Comparison of ENCODE assay signal across 7 mouse cellular contexts in genomic region chr9:105053812-105054211, GRCm38 (mm10). TPM values are rescaled to one million over a fixed set of nuclear protein-coding genes. Genes with fewer than 3 reads are reported as not detected.
DNase-seq lines count a peak whose midpoint lies in the region; ATAC-seq and TF ChIP-seq lines count a peak whose summit lies in the region.

No protein-coding gene starts in this region.

- H3K9me3 ChIP-seq in forebrain, embryonic 16.5 days (ENCODE audit: control insufficient read depth, low read length), result no peaks in the 10 kb centered on the region
- H3K9me3 ChIP-seq in liver, embryonic 16.5 days (replicated peaks; ENCODE audit: control insufficient read depth, low read length), result no peaks in the 10 kb centered on the region

- TF ChIP-seq POLR2A in testis, adult 2 months (IDR thresholded peaks at IDR 0.05; ENCODE audit: control insufficient read depth, low read depth, low read length), result no peak

- H3K27me3 ChIP-seq in testis, adult 2 months (ENCODE audit: control insufficient read depth, insufficient read depth, low read length), result no peaks in the 10 kb centered on the region
- no peaks in the 10 kb centered on the region for H3K27me3 ChIP-seq in forebrain, embryonic 16.5 days (replicated peaks; ENCODE audit: control insufficient read depth, insufficient read depth, low read length)
- no peaks in the 10 kb centered on the region for H3K27me3 ChIP-seq in liver, embryonic 16.5 days (ENCODE audit: control insufficient read depth, insufficient read depth, low read depth, low read length)

- no peak for DNase-seq in testis, postnatal 10 days (ENCODE audit: low spot score)
- no peak for DNase-seq in spleen, adult 12 weeks (ENCODE audit: low spot score)
- no peak for DNase-seq in gastrocnemius, postnatal 4 days (ENCODE audit: low spot score in 2 of 2)
- DNase-seq in yolk sac, embryonic 10.5 days (ENCODE audit: low spot score), result no peak

- H3K4me3 ChIP-seq in testis, adult 2 months (ENCODE audit: control insufficient read depth, low read depth, low read length), result peak overlapping the region; percentile 99; the same call in 1 of the 2 replicates
- peak overlapping the region; percentile 100 for H3K4me3 ChIP-seq in forebrain, embryonic 16.5 days (replicated peaks; ENCODE audit: low read length)
- H3K4me3 ChIP-seq in liver, embryonic 16.5 days (ENCODE audit: low read depth, low read length), result peak overlapping the region; percentile 93

- WGBS in forebrain, embryonic 16.5 days, result 50% methylated on average over 4 of the region's 4 CpGs
- WGBS in liver, embryonic 16.5 days (ENCODE audit: insufficient replicate concordance), result 14% methylated on average over 4 of the region's 4 CpGs

- H3K36me3 ChIP-seq in testis, adult 2 months (ENCODE audit: control insufficient read depth, insufficient read depth, low read length), result no peaks in the 10 kb centered on the region; the same call in 1 of the 2 replicates
- H3K36me3 ChIP-seq in forebrain, embryonic 16.5 days (ENCODE audit: control insufficient read depth, insufficient read depth), result peaks cover 29% of the 10 kb centered on the region
- H3K36me3 ChIP-seq in liver, embryonic 16.5 days (ENCODE audit: control insufficient read depth, insufficient read depth), result peaks cover 20% of the 10 kb centered on the region

- no peak for ATAC-seq in forebrain, embryonic 16.5 days
- ATAC-seq in liver, embryonic 16.5 days (ENCODE audit: low read depth), result no peak

- no peak for TF ChIP-seq CTCF in testis, adult 2 months (IDR thresholded peaks at IDR 0.05; ENCODE audit: control insufficient read depth, insufficient read depth, insufficient replicate concordance, low read depth, low read length)

- peak overlapping the region; percentile 88; the same call in 1 of the 2 replicates for H3K27ac ChIP-seq in testis, adult 2 months (ENCODE audit: control insufficient read depth, insufficient read depth, low read depth, low read length)
- H3K27ac ChIP-seq in forebrain, embryonic 16.5 days (ENCODE audit: low read length), result no peak overlapping the region
- H3K27ac ChIP-seq in liver, embryonic 16.5 days (ENCODE audit: low read length), result no peak overlapping the region

- peak overlapping the region; percentile 88 for H3K4me2 ChIP-seq in forebrain, embryonic 16.5 days (ENCODE audit: low read length)
- H3K4me2 ChIP-seq in liver, embryonic 16.5 days (ENCODE audit: low read depth, low read length), result peak overlapping the region; percentile 56

- peak overlapping the region; percentile 99 for H3K9ac ChIP-seq in forebrain, embryonic 16.5 days (replicated peaks; ENCODE audit: low read depth, low read length)
- peak overlapping the region; percentile 90 for H3K9ac ChIP-seq in liver, embryonic 16.5 days (ENCODE audit: low read depth, low read length)

- H3K4me1 ChIP-seq in testis, adult 2 months (ENCODE audit: control insufficient read depth, insufficient read depth, low read length), result no peaks in the 10 kb centered on the region
- peaks cover 10% of the 10 kb centered on the region for H3K4me1 ChIP-seq in forebrain, embryonic 16.5 days (replicated peaks; ENCODE audit: control insufficient read depth, insufficient read depth, low read length)
- no peaks in the 10 kb centered on the region for H3K4me1 ChIP-seq in liver, embryonic 16.5 days (ENCODE audit: control insufficient read depth, low read depth, low read length)

RNA-seq across cellular contexts. Expression of gene Mrpl3, which starts 0.8 kb away (rescaled TPM):
- 32.0 and 34.0 TPM in 2 replicates for polyA plus RNA-seq in testis, adult 2 months (2012; rRNA removed)
- polyA plus RNA-seq in forebrain, embryonic 16.5 days (2015; fragmentation: Nextera tagmentation; extraction: Ambion mirVana), result 92.1 and 102 TPM in 2 replicates
- 42.8 and 45.8 TPM in 2 replicates for polyA plus RNA-seq in liver, embryonic 16.5 days (2015; fragmentation: Nextera tagmentation; extraction: Ambion mirVana)
- total RNA-seq in gastrocnemius, postnatal 4 days (2021), result 10 to 100 TPM; 88.7 to 96.0 TPM
